Mouse (Mus musculus) gastrocnemius, postnatal 36 days (tissue): ENCODE measurements around the gene Mdh1b. TPM values are rescaled to one million over a fixed set of nuclear protein-coding genes. Genes with fewer than 3 reads are reported as not detected.

Source experiments
- DNase-seq, 2 experiments: peaks; one replicate each; pipeline ENCODE4 v3.0.0; 2022
- intact Hi-C: fragments of 180-260 bp; cut with DNase I; formaldehyde crosslinking; loops from one replicate; pipeline ENCODE4 v1.15.1; 2025
- total RNA-seq, 2 experiments: library from RNA; stranded (reverse); gene quantifications; 2 replicates each; pipeline ENCODE4 v1.2.3; 2021

Mdh1b gene
- total RNA-seq, 2 experiments from 2014 or later, result not detected

DNA sequence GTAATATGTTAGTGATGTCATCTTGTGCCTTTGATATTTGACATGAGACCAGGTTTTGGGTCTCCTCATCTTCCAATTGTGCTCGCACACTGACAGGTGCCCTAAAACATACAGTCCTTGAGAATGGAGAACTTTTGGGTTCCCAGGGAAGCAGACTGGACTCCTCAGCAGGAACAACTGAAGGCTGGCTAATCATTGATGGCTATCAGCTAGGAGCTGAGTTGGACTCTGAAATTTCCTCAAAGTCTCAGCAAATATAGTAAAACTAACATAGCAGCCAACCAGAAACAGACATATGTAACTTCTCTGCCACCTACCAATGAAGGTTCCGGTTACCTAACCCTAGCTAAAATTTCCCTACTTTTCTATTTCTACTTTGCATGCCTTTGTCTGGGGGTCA lies 64.0 kb downstream of the Mdh1b start:
- no peak for DNase-seq
- intact Hi-C loops, result loop anchor here (10.0 kb wide), 2 partner anchors 289 to 1339 kb away; no protein-coding TSS in a partner anchor

DNA sequence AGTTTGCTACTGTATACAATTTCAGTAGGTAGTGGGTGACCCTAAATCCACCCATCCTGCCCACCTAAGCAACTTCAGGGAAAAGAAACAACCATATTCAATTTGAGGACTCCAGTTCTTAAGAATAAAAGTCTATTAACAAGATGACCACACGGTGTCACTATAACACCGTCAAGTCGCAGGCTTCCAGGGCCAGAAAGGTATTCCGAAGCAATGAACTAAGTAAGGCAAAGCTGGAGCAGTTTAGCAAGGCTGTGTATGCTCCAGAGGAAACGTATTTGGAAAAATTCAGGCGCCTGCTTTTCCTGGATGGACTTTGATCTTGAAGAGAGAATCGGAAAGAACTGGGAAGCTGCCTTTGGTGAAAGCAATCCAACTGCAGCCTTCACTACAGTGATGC lies 70.5 kb downstream of the Mdh1b start:
- DNase-seq, result no peak
- intact Hi-C loops, result loop anchor here (2.0 to 10.0 kb wide), 2 partner anchors 255 to 789 kb away; no protein-coding TSS in a partner anchor

DNA sequence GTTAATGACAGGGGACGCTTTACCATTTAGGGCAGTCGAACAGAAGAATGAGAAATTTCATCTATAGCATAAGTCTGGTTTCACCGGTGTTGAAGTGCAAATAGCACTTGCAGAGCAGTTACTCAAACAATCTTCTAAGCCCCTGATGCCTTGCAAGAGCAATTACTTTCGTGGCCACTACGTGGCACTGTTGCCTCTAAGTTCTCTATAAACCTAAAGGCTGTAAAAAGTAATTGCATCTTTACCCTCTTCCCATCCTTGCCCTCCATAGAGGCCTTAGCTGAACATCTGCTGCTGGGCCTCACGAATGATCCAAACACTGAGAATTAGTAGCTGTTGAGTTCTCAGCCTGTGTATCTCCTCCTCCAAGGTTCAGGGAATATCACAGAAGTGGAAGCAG lies 72.1 kb downstream of the Mdh1b start:
- intact Hi-C loops, result loop anchor here (2.0 to 10.0 kb wide), 2 partner anchors 253 to 791 kb away; no protein-coding TSS in a partner anchor
- DNase-seq, result no peak

Other genes starting within 250 kb of the Mdh1b start
- not detected for gene Gm39653, start 114.3 kb downstream of the Mdh1b start, total RNA-seq
- not detected for gene Dytn, start 43.4 kb downstream of the Mdh1b start, total RNA-seq
- 10 to 100 TPM; 16.1 to 19.1 TPM for gene Fastkd2, start 296 bp upstream of the Mdh1b start, total RNA-seq
- not detected for gene 4933402D24Rik, start 38.9 kb upstream of the Mdh1b start, total RNA-seq